ENCODE assay signal across 13 mouse cellular contexts in genomic region chr13:39649457-39649856, GRCm38 (mm10).
DNase-seq lines count a peak whose midpoint lies in the region; ATAC-seq lines count a peak whose summit lies in the region.
"Had no signal": no experiment of that assay in that cellular context is flagged by ENCODE, and none has a peak within 500 bp of the region (broad histone marks: within the 10 kb centered on the region; RNA-seq: fewer than 3 reads in every experiment).

No protein-coding gene starts in this region.

- H3K4me3 ChIP-seq in hindbrain, embryonic 14.5 days (replicated peaks; ENCODE audit: low read length), result no peak overlapping the region
- H3K4me3 ChIP-seq in hindbrain, embryonic 12.5 days, result no peak overlapping the region
- no peak overlapping the region for H3K4me3 ChIP-seq in limb, embryonic 12.5 days (replicated peaks)
- H3K4me3 ChIP-seq: heart, embryonic 15.5 days; intestine, embryonic 15.5 days had no signal

- H3K27ac ChIP-seq in hindbrain, embryonic 14.5 days, result no peak overlapping the region
- H3K27ac ChIP-seq in hindbrain, embryonic 12.5 days, result no peak overlapping the region
- no peak overlapping the region for H3K27ac ChIP-seq in limb, embryonic 12.5 days
- H3K27ac ChIP-seq: heart, embryonic 15.5 days; intestine, embryonic 15.5 days had no signal

- no peaks in the 10 kb centered on the region; the same call in none of the 2 replicates for H3K27me3 ChIP-seq in hindbrain, embryonic 14.5 days (ENCODE audit: control insufficient read depth, insufficient read depth, low read length)
- peaks cover 22% of the 10 kb centered on the region for H3K27me3 ChIP-seq in hindbrain, embryonic 12.5 days
- peaks cover 24% of the 10 kb centered on the region for H3K27me3 ChIP-seq in limb, embryonic 12.5 days
- H3K27me3 ChIP-seq: CH12.LX; heart, embryonic 15.5 days; intestine, embryonic 15.5 days had no signal

- 0 out of 2 replicates have a peak overlapping the region, but pooled peaks have one; percentile 14 for H3K4me2 ChIP-seq in hindbrain, embryonic 14.5 days (replicated peaks)
- H3K4me2 ChIP-seq in hindbrain, embryonic 12.5 days (replicated peaks), result no peak overlapping the region
- peak overlapping the region; percentile 43 for H3K4me2 ChIP-seq in limb, embryonic 12.5 days
- H3K4me2 ChIP-seq: heart, embryonic 15.5 days; intestine, embryonic 15.5 days had no signal

- no peaks in the 10 kb centered on the region for H3K36me3 ChIP-seq in hindbrain, embryonic 14.5 days (replicated peaks; ENCODE audit: control insufficient read depth, insufficient read depth)
- H3K36me3 ChIP-seq in hindbrain, embryonic 12.5 days, result no peaks in the 10 kb centered on the region
- no peaks in the 10 kb centered on the region for H3K36me3 ChIP-seq in limb, embryonic 12.5 days
- H3K36me3 ChIP-seq: heart, embryonic 15.5 days; intestine, embryonic 15.5 days had no signal

- WGBS in hindbrain, embryonic 14.5 days, result 37% methylated on average over 12 of the region's 12 CpGs
- 41% methylated on average over 12 of the region's 12 CpGs for WGBS in hindbrain, embryonic 12.5 days
- WGBS in limb, embryonic 12.5 days, result 33% methylated on average over 12 of the region's 12 CpGs

- H3K9me3 ChIP-seq in hindbrain, embryonic 14.5 days (ENCODE audit: control insufficient read depth, low read length), result no peaks in the 10 kb centered on the region
- no peaks in the 10 kb centered on the region for H3K9me3 ChIP-seq in hindbrain, embryonic 12.5 days (replicated peaks)
- no peaks in the 10 kb centered on the region for H3K9me3 ChIP-seq in limb, embryonic 12.5 days
- H3K9me3 ChIP-seq: heart, embryonic 15.5 days; intestine, embryonic 15.5 days had no signal

- no peak overlapping the region for H3K9ac ChIP-seq in hindbrain, embryonic 14.5 days
- H3K9ac ChIP-seq in hindbrain, embryonic 12.5 days, result no peak overlapping the region
- H3K9ac ChIP-seq in limb, embryonic 12.5 days (replicated peaks), result no peak overlapping the region
- H3K9ac ChIP-seq: heart, embryonic 15.5 days; intestine, embryonic 15.5 days had no signal

- no peak for ATAC-seq in hindbrain, embryonic 14.5 days (ENCODE audit: low FRiP score)
- no peak for ATAC-seq in hindbrain, embryonic 12.5 days (ENCODE audit: low FRiP score)
- no peak for ATAC-seq in limb, embryonic 12.5 days (ENCODE audit: insufficient number of reproducible peaks, insufficient read depth, low FRiP score, low TSS enrichment, low read depth)
- ATAC-seq: intestine, embryonic 15.5 days had no signal

- DNase-seq in hindbrain, embryonic 14.5 days (ENCODE audit: low spot score), result no peak
- peak; percentile 5 for DNase-seq in brain, adult 2 months (ENCODE audit: low read depth, low spot score)
- DNase-seq in cerebellum, postnatal 10 days, result peak; percentile 68 to 80
- no peak for DNase-seq in yolk sac, embryonic 10.5 days (ENCODE audit: low spot score)
- DNase-seq in gastrocnemius, postnatal 10 days, result no peak
- DNase-seq: adrenal gland, adult 2 months; kidney, postnatal 14 days; lung, adult 18-20 months had no signal

- H3K4me1 ChIP-seq in hindbrain, embryonic 14.5 days (replicated peaks; ENCODE audit: control insufficient read depth, insufficient read depth, low read length), result 0 out of 2 replicates have a peak, but pooled peaks cover 3% of the 10 kb centered on the region
- H3K4me1 ChIP-seq in hindbrain, embryonic 12.5 days, result peaks cover 3% of the 10 kb centered on the region; the same call in 1 of the 2 replicates
- H3K4me1 ChIP-seq in limb, embryonic 12.5 days (replicated peaks), result peaks cover 7% of the 10 kb centered on the region; the same call in 1 of the 2 replicates
- H3K4me1 ChIP-seq: heart, embryonic 15.5 days; intestine, embryonic 15.5 days had no signal

Comparison
In these comparisons a context has a peak if more than half of its experiments do, and no peak if none do; other contexts are left out.
1. DNase-seq: peak in brain, adult 2 months (single experiment) and cerebellum, postnatal 10 days (2 of 2); none in hindbrain, embryonic 14.5 days (single experiment), yolk sac, embryonic 10.5 days (single experiment) and gastrocnemius, postnatal 10 days (single experiment).